Comparison of ENCODE assay signal across 15 mouse cellular contexts in genomic region chr4:59832810-59833209, GRCm38 (mm10).
"Had no signal": no experiment of that assay in that cellular context is flagged by ENCODE, and none has a peak within 500 bp of the region (broad histone marks: within the 10 kb centered on the region; RNA-seq: fewer than 3 reads in every experiment).

No protein-coding gene starts in this region.

- ATAC-seq: liver, postnatal 0 days; lung, postnatal 0 days; midbrain, embryonic 16.5 days had no signal

- DNase-seq: liver, postnatal 0 days; lung, adult 2 months; lung, postnatal 14 days; lung, postnatal 36 days; midbrain, embryonic 14.5 days; retina, postnatal 1 day; right cerebral cortex, adult 18-20 months; right cerebral cortex, postnatal 25 days; right cerebral cortex, postnatal 4 days; spleen, adult 18-20 months; thymus, adult 18-20 months; thymus, postnatal 14 days; thymus, postnatal 36 days had no signal
